Mouse (Mus musculus) neural tube, embryonic 15.5 days (tissue): ENCODE results near the gene Fcamr. TPM values are rescaled to one million over a fixed set of nuclear protein-coding genes. Genes with fewer than 3 reads are reported as not detected.

ENCODE experiments used
- ATAC-seq: fragments of 200-750 bp; cut with Nextera tagmentation; 2 replicates; pipeline ENCODE4 v1.8.0; 2017; ENCODE audit warnings: mild to moderate bottlenecking, moderate TSS enrichment, moderate library complexity; ENCODE audit not compliant: low FRiP score
- H3K27ac ChIP-seq: fragments of 300-500 bp; sonication (generic); replicated peaks from 2 replicates; pipeline ENCODE4 v1.5.1; 2015; ENCODE audit warnings: mild to moderate bottlenecking, inconsistent platforms
- H3K27me3 ChIP-seq: fragments of 300-500 bp; sonication (generic); replicated peaks from 2 replicates; pipeline ENCODE4 v1.6.1; 2015; ENCODE audit warnings: inconsistent platforms
- H3K36me3 ChIP-seq: fragments of 300-500 bp; sonication (generic); 2 replicates; pipeline ENCODE4 v1.6.1; 2015; ENCODE audit warnings: inconsistent platforms
- H3K4me1 ChIP-seq: fragments of 300-500 bp; sonication (generic); 2 replicates; pipeline ENCODE4 v1.6.1; 2015; ENCODE audit warnings: inconsistent platforms
- H3K4me2 ChIP-seq: fragments of 300-500 bp; sonication (generic); 2 replicates; pipeline ENCODE4 v1.6.1; 2015; ENCODE audit warnings: inconsistent platforms, mild to moderate bottlenecking, moderate library complexity
- H3K4me3 ChIP-seq: fragments of 300-500 bp; sonication (generic); replicated peaks from 2 replicates; pipeline ENCODE4 v1.5.1; 2015; ENCODE audit warnings: mild to moderate bottlenecking, inconsistent platforms
- H3K9ac ChIP-seq: fragments of 300-500 bp; sonication (generic); replicated peaks from 2 replicates; pipeline ENCODE4 v1.6.1; 2015; ENCODE audit warnings: mild to moderate bottlenecking, inconsistent platforms
- H3K9me3 ChIP-seq: fragments of 300-500 bp; sonication (generic); replicated peaks from 2 replicates; pipeline ENCODE4 v1.6.1; 2016; ENCODE audit warnings: inconsistent platforms
- WGBS: fragments of 180-500 bp; shearing (Covaris S2); methylation state at CpG from one replicate; pipeline ENCODE4 v1.1.7; 2015; ENCODE audit warnings: mixed read lengths; 5-methylcytosine and 5-hydroxymethylcytosine counted together
- polyA plus RNA-seq: library from polyadenylated mRNA; unstranded; fragments of >200 nt; fragmentation: Nextera tagmentation; extraction: Ambion mirVana; gene quantifications from 2 replicates; pipeline ENCODE4 v1.2.1, GENCODE M21; 2015

Fcamr gene
- not detected in 2 replicates for polyA plus RNA-seq

GRCm38 (mm10) chr1:130800602-130801001, at the start of gene Fcamr:
Gene Fcamr, plus strand, starts transcription at chr1:130800902.
- Histone ChIP-seq H3K4me1 (no peaks in the 10 kb centered on the region), H3K4me3 (no peak within 1 kb of the TSS), H3K36me3 (no peaks in the 10 kb centered on the region), H3K4me2 (no peak within 1 kb of the TSS), H3K9ac (no peak within 1 kb of the TSS), H3K9me3 (no peaks in the 10 kb centered on the region), H3K27me3 (no peaks in the 10 kb centered on the region), H3K27ac (no peak within 1 kb of the TSS)
- 89% methylated on average over 8 of the region's 8 CpGs for WGBS
- ATAC-seq: no peak

GRCm38 (mm10) chr1:130759689-130760088, 41.0 kb upstream of the Fcamr start:
- Histone ChIP-seq H3K4me1 (no peaks in the 10 kb centered on the region), H3K4me3 (no peak overlapping the region), H3K27me3 (no peaks in the 10 kb centered on the region), H3K9ac (no peak overlapping the region), H3K4me2 (no peak overlapping the region), H3K27ac (no peak overlapping the region), H3K9me3 (no peaks in the 10 kb centered on the region), H3K36me3 (no peaks in the 10 kb centered on the region)
- ATAC-seq: no peak
- 87% methylated on average over 9 of the region's 9 CpGs for WGBS

DNA sequence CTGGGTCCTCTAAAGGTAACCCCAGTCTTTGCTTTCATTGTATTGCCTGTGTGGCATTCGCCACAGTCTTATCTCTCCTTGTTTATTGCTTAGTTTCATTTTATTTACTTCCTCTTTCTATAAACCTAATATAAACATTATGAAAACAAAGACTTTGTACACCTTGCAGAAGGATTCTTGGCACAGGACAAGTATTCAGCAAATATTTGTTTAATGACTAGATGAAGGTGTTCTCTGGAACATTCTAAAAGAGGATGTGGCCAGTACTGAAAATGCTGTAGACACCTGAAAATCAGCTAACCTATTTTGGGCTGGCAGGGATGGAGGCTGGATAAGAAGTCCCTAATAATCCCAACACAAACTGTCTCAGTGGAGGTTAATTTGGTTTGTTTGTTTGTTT, 39.1 kb upstream of the Fcamr start:
- Histone ChIP-seq H3K27ac (no peak overlapping the region), H3K4me3 (no peak overlapping the region), H3K4me2 (no peak overlapping the region), H3K4me1 (no peaks in the 10 kb centered on the region), H3K27me3 (no peaks in the 10 kb centered on the region), H3K9me3 (no peaks in the 10 kb centered on the region), H3K9ac (no peak overlapping the region), H3K36me3 (no peaks in the 10 kb centered on the region)
- ATAC-seq: no peak
- WGBS: 77% methylated on average over 1 of the region's 1 CpGs

DNA sequence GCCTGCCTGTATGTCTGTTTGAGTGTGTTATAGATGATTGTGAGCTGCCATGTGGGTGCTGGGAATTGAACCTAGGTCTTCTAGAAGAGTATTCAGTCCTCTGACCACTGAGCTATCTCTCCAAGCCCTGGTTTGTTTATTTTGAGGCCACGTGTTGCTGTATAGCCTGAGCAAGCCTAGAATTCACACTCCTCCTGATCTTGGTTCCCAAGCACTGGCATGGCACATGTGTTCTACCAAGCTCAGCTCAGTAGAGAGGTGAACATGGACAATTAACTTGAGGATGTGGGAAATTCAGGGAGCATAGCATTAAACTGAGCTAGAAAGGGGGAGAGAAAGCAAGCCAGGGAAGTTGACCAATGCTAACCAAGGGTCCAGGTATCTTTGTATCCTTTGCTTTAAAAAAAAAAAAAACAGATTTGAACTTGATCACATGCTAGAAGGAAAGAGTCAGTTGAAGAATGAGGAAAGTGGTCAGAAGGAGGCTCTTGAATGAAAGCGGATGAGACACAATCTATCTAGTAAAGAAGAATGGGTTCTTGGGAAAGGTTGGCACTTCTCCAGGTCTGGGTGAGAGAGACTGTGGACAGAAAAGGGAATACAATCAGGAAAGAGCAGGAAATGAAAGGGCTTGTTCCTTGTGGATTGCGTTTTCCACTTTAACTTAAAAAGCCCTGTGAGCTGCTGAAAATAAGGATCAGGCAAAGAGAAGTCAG, 38.5 kb upstream of the Fcamr start:
- Histone ChIP-seq H3K27ac (no peak overlapping the region), H3K4me2 (no peak overlapping the region), H3K27me3 (no peaks in the 10 kb centered on the region), H3K36me3 (no peaks in the 10 kb centered on the region), H3K9me3 (no peaks in the 10 kb centered on the region), H3K9ac (no peak overlapping the region), H3K4me1 (no peaks in the 10 kb centered on the region), H3K4me3 (no peak overlapping the region)
- whole genome bisulfite sequencing: 83% methylated on average over 3 of the region's 3 CpGs
- no peak for ATAC-seq

DNA sequence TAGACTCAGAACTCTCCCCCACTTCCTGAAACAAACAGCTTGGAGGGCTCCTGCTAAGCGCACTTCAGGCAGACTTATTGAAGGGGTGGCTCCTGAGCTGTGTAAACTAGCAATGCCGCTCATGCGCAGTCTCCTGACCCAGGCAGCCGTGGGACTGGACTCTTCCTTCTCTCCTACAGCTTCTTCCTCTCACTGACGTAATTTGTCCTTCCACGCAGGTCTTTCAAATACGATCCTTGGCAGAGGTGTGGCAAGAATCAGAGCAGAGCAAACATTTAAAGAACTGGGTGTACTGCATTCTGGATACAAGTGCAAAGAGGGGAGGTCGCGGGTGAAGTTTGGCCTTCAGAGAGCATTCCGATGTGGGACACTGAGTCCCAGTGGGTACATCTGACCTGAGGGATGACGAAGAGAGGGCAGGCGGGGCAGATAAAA, 36.7 kb upstream of the Fcamr start:
- 87% methylated on average over 12 of the region's 12 CpGs for WGBS
- Histone ChIP-seq H3K4me2 (no peak overlapping the region), H3K9me3 (no peaks in the 10 kb centered on the region), H3K27ac (no peak overlapping the region), H3K4me3 (no peak overlapping the region), H3K36me3 (no peaks in the 10 kb centered on the region), H3K27me3 (no peaks in the 10 kb centered on the region), H3K4me1 (no peaks in the 10 kb centered on the region), H3K9ac (no peak overlapping the region)
- no peak for ATAC-seq

DNA sequence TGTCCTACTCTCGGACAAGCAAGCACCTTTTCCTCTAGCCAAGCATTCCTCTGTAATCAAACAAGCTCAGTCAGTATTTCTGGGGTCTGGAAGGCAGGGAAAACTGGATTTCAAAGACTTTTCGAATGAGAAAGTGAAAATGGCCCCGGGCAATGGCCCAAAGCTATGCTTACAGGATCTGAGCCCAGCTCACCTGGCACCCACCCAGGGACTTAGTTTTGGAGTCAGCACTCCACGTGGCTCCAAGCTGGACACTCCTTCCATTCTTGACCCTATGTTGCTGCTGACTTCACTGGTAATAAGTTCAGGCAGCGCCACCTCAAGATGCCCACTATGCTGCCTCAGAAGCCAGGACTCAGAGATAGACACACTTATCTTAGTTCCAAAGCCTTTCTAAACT, 33.6 kb upstream of the Fcamr start:
- Histone ChIP-seq H3K4me3 (no peak overlapping the region), H3K36me3 (no peaks in the 10 kb centered on the region), H3K4me2 (no peak overlapping the region), H3K27me3 (no peaks in the 10 kb centered on the region), H3K27ac (no peak overlapping the region), H3K9me3 (no peaks in the 10 kb centered on the region), H3K4me1 (no peaks in the 10 kb centered on the region), H3K9ac (no peak overlapping the region)
- no peak for ATAC-seq
- 92% methylated on average over 5 of the region's 5 CpGs for WGBS

DNA sequence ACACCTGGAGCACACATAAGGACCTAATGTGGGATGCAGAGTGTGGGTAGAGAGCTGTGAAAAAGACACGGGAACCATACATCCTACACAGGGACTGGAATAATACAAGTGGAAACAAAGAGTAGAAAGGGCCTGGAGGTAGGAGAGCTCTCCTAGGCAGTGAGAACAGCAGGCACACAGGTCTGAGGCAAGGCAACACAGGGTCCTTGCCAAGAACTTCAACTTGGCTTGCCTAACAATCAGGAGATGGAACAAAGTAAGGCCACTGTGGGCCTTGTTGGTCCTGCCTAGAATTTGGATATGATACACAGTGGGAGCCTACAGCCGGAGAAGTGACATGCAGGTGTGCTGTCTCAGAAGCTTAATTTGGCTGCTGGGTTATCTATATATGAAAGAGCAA, 30.8 kb upstream of the Fcamr start:
- H3K4me1 ChIP-seq: no peaks in the 10 kb centered on the region
- ATAC-seq: no peak
- H3K27ac ChIP-seq: no peak overlapping the region
- H3K36me3 ChIP-seq: no peaks in the 10 kb centered on the region
- no peaks in the 10 kb centered on the region for H3K27me3 ChIP-seq
- H3K9me3 ChIP-seq: no peaks in the 10 kb centered on the region
- 90% methylated on average over 2 of the region's 2 CpGs for WGBS
- no peak overlapping the region for H3K4me3 ChIP-seq
- no peak overlapping the region for H3K9ac ChIP-seq
- H3K4me2 ChIP-seq: no peak overlapping the region

DNA sequence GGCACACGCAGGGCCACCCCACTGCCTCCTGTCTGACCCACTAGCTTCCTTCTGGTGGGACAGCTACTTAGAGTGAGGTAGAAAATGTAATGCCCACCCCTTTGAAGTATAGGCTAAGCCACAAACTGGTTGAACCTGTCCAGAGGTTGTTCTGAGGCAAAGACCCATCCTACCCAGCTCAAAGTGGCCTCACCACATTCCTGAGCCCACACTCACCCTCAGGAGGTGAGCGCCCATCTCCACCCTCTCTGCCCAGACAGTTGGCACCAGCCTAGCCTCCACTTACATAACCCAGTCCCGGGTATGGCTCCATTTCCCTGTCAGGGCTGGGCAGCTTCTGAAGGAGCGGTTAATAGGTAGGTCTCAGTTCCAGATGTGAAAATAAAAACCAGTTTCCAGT, 30.2 kb upstream of the Fcamr start:
- Histone ChIP-seq H3K9ac (no peak overlapping the region), H3K4me3 (no peak overlapping the region), H3K4me1 (no peaks in the 10 kb centered on the region), H3K9me3 (no peaks in the 10 kb centered on the region), H3K36me3 (no peaks in the 10 kb centered on the region), H3K4me2 (no peak overlapping the region), H3K27ac (no peak overlapping the region), H3K27me3 (no peaks in the 10 kb centered on the region)
- WGBS: 92% methylated on average over 4 of the region's 4 CpGs
- ATAC-seq: no peak

- H3K27me3 ChIP-seq: no peaks in the 10 kb centered on the region
Observed at GRCm38 (mm10) chr1:130770981-130771494, 29.7 kb upstream of the Fcamr start.

GRCm38 (mm10) chr1:130775234-130775633, 25.5 kb upstream of the Fcamr start:
- no peaks in the 10 kb centered on the region for H3K9me3 ChIP-seq
- no peak overlapping the region for H3K27ac ChIP-seq
- no peak for ATAC-seq
- H3K4me3 ChIP-seq: no peak overlapping the region
- no peaks in the 10 kb centered on the region for H3K36me3 ChIP-seq
- 53% methylated on average over 2 of the region's 2 CpGs for WGBS
- H3K4me2 ChIP-seq: no peak overlapping the region
- H3K27me3 ChIP-seq: no peaks in the 10 kb centered on the region
- no peak overlapping the region for H3K9ac ChIP-seq
- H3K4me1 ChIP-seq: no peaks in the 10 kb centered on the region

More at GRCm38 (mm10) chr1:130770981-130771494, 29.7 kb upstream of the Fcamr start:
- H3K4me1 ChIP-seq: no peaks in the 10 kb centered on the region
- no peak overlapping the region for H3K4me2 ChIP-seq
- H3K27ac ChIP-seq: no peak overlapping the region
- no peaks in the 10 kb centered on the region for H3K36me3 ChIP-seq
- no peaks in the 10 kb centered on the region for H3K9me3 ChIP-seq
- ATAC-seq: no peak
- 82% methylated on average over 3 of the region's 3 CpGs for WGBS
- H3K4me3 ChIP-seq: no peak overlapping the region
- H3K9ac ChIP-seq: no peak overlapping the region

DNA sequence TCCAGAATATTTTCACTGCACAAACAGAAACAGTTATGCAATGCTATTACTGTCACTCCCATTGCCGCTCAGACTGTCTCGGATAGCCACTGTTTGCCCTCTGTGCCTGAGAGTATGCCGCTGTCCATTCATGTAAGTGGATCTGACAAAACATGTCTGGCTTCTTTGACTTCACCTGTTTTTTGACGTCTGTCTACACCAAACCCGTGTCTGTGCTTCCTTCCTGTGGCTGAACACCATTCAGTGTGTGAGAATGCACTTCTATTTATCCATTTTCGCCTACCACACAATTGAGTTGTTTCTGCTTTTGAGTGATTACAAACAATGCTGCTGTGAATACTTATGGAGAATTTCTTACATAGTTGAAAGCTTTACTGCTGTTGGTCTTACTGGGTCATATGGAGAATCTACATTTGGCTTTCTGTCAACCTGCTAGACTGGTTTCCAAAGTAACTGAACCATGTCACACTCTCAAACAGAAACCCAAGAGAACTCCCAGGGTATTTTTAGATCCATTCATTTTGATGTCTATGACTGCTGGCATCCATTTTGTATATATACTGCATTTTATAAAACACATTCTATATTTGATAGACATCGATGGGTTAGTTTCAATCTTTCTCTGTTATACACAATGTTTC, 24.9 kb upstream of the Fcamr start:
- Histone ChIP-seq H3K27ac (no peak overlapping the region), H3K27me3 (no peaks in the 10 kb centered on the region), H3K4me2 (no peak overlapping the region), H3K4me1 (no peaks in the 10 kb centered on the region), H3K4me3 (no peak overlapping the region), H3K9me3 (no peaks in the 10 kb centered on the region), H3K36me3 (no peaks in the 10 kb centered on the region), H3K9ac (no peak overlapping the region)
- no peak for ATAC-seq
- 82% methylated on average over 7 of the region's 7 CpGs for WGBS

- no peak overlapping the region for H3K4me3 ChIP-seq
- no peaks in the 10 kb centered on the region for H3K36me3 ChIP-seq
- no peaks in the 10 kb centered on the region for H3K4me1 ChIP-seq
- 83% methylated on average over 1 of the region's 1 CpGs for WGBS
- no peaks in the 10 kb centered on the region for H3K9me3 ChIP-seq
- no peak overlapping the region for H3K9ac ChIP-seq
- H3K4me2 ChIP-seq: no peak overlapping the region
- no peak for ATAC-seq
- H3K27ac ChIP-seq: no peak overlapping the region
- H3K27me3 ChIP-seq: no peaks in the 10 kb centered on the region
Observed at GRCm38 (mm10) chr1:130776645-130777044, 24.1 kb upstream of the Fcamr start.
